Mouse (Mus musculus) heart, embryonic 12.5 days (tissue): Measurements from ENCODE around the gene BC080695. TPM values are rescaled to one million over a fixed set of nuclear protein-coding genes. Genes with fewer than 3 reads are reported as not detected.
"Not testable (repeated sequence)": the region's sequence is repeated elsewhere in the genome, so short reads cannot be mapped to it uniquely, and the experiment has no call there.

ENCODE experiments used
- ATAC-seq: fragments of 200-750 bp; cut with Nextera tagmentation; 2 replicates; pipeline ENCODE4 v1.8.0; 2017; ENCODE audit warnings: moderate TSS enrichment, moderate library complexity; ENCODE audit not compliant: insufficient number of reproducible peaks, low FRiP score
- H3K27ac ChIP-seq: fragments of 300-500 bp; sonication (generic); 2 replicates; pipeline ENCODE4 v1.5.1; 2016; ENCODE audit warnings: mild to moderate bottlenecking, moderate library complexity; ENCODE audit not compliant: poor library complexity, severe bottlenecking
- H3K27me3 ChIP-seq: fragments of 300-500 bp; sonication (generic); replicated peaks from 2 replicates; pipeline ENCODE4 v1.6.1; 2016; ENCODE audit warnings: mild to moderate bottlenecking, moderate library complexity
- H3K36me3 ChIP-seq: fragments of 300-500 bp; sonication (generic); 2 replicates; pipeline ENCODE4 v1.6.1; 2016; ENCODE audit warnings: mild to moderate bottlenecking, moderate library complexity
- H3K4me1 ChIP-seq: fragments of 300-500 bp; sonication (generic); replicated peaks from 2 replicates; pipeline ENCODE4 v1.6.1; 2016; ENCODE audit warnings: mild to moderate bottlenecking
- H3K4me2 ChIP-seq: fragments of 300-500 bp; sonication (generic); 2 replicates; pipeline ENCODE4 v1.6.1; 2016; ENCODE audit warnings: mild to moderate bottlenecking, moderate library complexity
- H3K4me3 ChIP-seq: fragments of 300-500 bp; sonication (generic); 2 replicates; pipeline ENCODE4 v1.5.1; 2016; ENCODE audit warnings: mild to moderate bottlenecking
- H3K9ac ChIP-seq: fragments of 300-500 bp; sonication (generic); 2 replicates; pipeline ENCODE4 v1.6.1; 2016; ENCODE audit warnings: mild to moderate bottlenecking, moderate library complexity
- H3K9me3 ChIP-seq: fragments of 300-500 bp; sonication (generic); replicated peaks from 2 replicates; pipeline ENCODE4 v1.6.1; 2016; ENCODE audit warnings: mild to moderate bottlenecking, moderate library complexity
- WGBS: fragments of 180-500 bp; shearing (Covaris S2); methylation state at CpG from one replicate; pipeline ENCODE4 v1.1.7; 2016; 5-methylcytosine and 5-hydroxymethylcytosine counted together
- polyA plus RNA-seq: library from polyadenylated mRNA; unstranded; fragments of >200 nt; fragmentation: Nextera tagmentation; extraction: Ambion mirVana; gene quantifications from 2 replicates; pipeline ENCODE4 v1.2.1, GENCODE M21; 2016

BC080695 gene
- not detected in 2 replicates for polyA plus RNA-seq

- H3K27me3 ChIP-seq, H3K4me3 ChIP-seq: not testable (repeated sequence)
- no CpG with 5 or more reads among the region's 3 CpGs for WGBS
These were observed at the start of gene BC080695, which contains the start of gene Gm13057 for GRCm38 (mm10) chr4:143551400-143551799. TSS of gene BC080695 (plus strand) at chr4:143551700. TSS of gene Gm13057 (plus strand) at chr4:143551709.

GRCm38 (mm10) chr4:143511043-143511442, 40.5 kb upstream of the BC080695 start, which contains the start of gene Gm13043:
TSS of gene Gm13043 (plus strand) at chr4:143511343.
- H3K9ac ChIP-seq: no peak within 1 kb of the TSS
- H3K9me3 ChIP-seq: 0 out of 2 replicates have a peak, but pooled peaks cover 3% of the 10 kb centered on the region
- ATAC-seq: no peak
- H3K4me2 ChIP-seq: no peak within 1 kb of the TSS
- no peak within 1 kb of the TSS for H3K27ac ChIP-seq
- WGBS: 72% methylated on average over 3 of the region's 3 CpGs
- H3K4me3 ChIP-seq: no peak within 1 kb of the TSS
- no peaks in the 10 kb centered on the region for H3K4me1 ChIP-seq
- no peaks in the 10 kb centered on the region for H3K27me3 ChIP-seq
- no peaks in the 10 kb centered on the region for H3K36me3 ChIP-seq

More at GRCm38 (mm10) chr4:143551400-143551799, at the start of gene BC080695, which contains the start of gene Gm13057:
- H3K9me3 ChIP-seq, H3K27ac ChIP-seq, H3K36me3 ChIP-seq, H3K9ac ChIP-seq, H3K4me1 ChIP-seq, H3K4me2 ChIP-seq, ATAC-seq: not testable (repeated sequence)

- not testable (repeated sequence) for H3K27ac ChIP-seq, H3K36me3 ChIP-seq, H3K9me3 ChIP-seq, H3K9ac ChIP-seq, H3K27me3 ChIP-seq, H3K4me2 ChIP-seq, H3K4me1 ChIP-seq, ATAC-seq, H3K4me3 ChIP-seq
- no CpG with 5 or more reads among the region's 3 CpGs for WGBS
These were observed 15.8 kb upstream of the BC080695 start, which contains the start of gene Gm13040 for GRCm38 (mm10) chr4:143535654-143536053. TSS of gene Gm13040 (plus strand) at chr4:143535954.

- H3K27me3 ChIP-seq, H3K4me1 ChIP-seq, H3K36me3 ChIP-seq, H3K27ac ChIP-seq, H3K4me2 ChIP-seq, H3K4me3 ChIP-seq, ATAC-seq, H3K9ac ChIP-seq: not testable (repeated sequence)
- 81% methylated on average over 9 of the region's 9 CpGs for WGBS
- peaks cover 11% of the 10 kb centered on the region for H3K9me3 ChIP-seq
These were observed 60.4 kb downstream of the BC080695 start for GRCm38 (mm10) chr4:143611927-143612326.

DNA sequence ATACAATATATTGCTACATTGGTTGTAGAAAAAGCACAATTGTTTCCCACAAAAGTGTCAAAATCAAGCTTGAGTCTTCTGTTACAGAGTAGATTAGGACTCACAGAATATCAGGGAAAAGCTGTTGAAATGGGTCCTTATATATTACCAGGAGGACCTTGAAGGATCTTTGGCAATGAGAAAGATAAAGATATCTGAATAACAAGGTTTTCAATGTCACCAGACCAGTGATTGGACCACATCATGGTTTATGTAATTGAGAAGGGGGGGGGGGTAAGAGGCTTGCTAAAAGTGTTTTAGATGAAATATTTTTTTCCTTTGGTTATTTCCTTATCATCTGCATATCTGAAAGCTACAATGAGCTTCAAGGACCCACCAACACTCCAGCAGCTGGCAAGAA, 63.2 kb downstream of the BC080695 start, which contains the start of gene Gm13083:
Gene Gm13083 (plus strand): TSS at position 301 of the 400 bp plus-strand sequence.
- peaks cover 19% of the 10 kb centered on the region for H3K9me3 ChIP-seq
- not testable (repeated sequence) for H3K4me1 ChIP-seq, H3K4me2 ChIP-seq, H3K27ac ChIP-seq, H3K36me3 ChIP-seq, H3K27me3 ChIP-seq, ATAC-seq, H3K9ac ChIP-seq, H3K4me3 ChIP-seq

- not testable (repeated sequence) for H3K27me3 ChIP-seq, H3K9ac ChIP-seq, H3K36me3 ChIP-seq, ATAC-seq, H3K4me2 ChIP-seq, H3K4me3 ChIP-seq, H3K27ac ChIP-seq, H3K4me1 ChIP-seq
- 71% methylated on average over 4 of the region's 4 CpGs for WGBS
- peaks cover 17% of the 10 kb centered on the region for H3K9me3 ChIP-seq
These were observed 66.6 kb downstream of the BC080695 start for GRCm38 (mm10) chr4:143618101-143618500.

Other genes starting within 250 kb of the BC080695 start
- gene Lrrc38, start 201.9 kb upstream of the BC080695 start, polyA plus RNA-seq: 0.08 TPM in 1 of 2 replicates, not detected in the other
- gene Pramel1, start 157.3 kb upstream of the BC080695 start, polyA plus RNA-seq: not detected in 2 replicates
- gene Pramef8, start 139.3 kb upstream of the BC080695 start, polyA plus RNA-seq: 13.6 and 13.8 TPM in 2 replicates
- gene Oog4, start 101.4 kb upstream of the BC080695 start, polyA plus RNA-seq: not detected in 2 replicates
- not detected in 2 replicates for gene Gm13043, start 40.4 kb upstream of the BC080695 start, polyA plus RNA-seq
- gene Gm13040, start 15.7 kb upstream of the BC080695 start, polyA plus RNA-seq: not detected in 2 replicates
- not detected in 2 replicates for gene Gm13057, start within 50 bp of the BC080695 start, polyA plus RNA-seq
- gene Gm13083, start 63.3 kb downstream of the BC080695 start, polyA plus RNA-seq: not detected in 2 replicates
- not detected in 2 replicates for gene Gm13088, start 105.5 kb downstream of the BC080695 start, polyA plus RNA-seq
- not detected in 2 replicates for gene Gm13089, start 151.0 kb downstream of the BC080695 start, polyA plus RNA-seq
- gene Gm13078, start 167.8 kb downstream of the BC080695 start, polyA plus RNA-seq: not detected in 2 replicates
- not detected in 2 replicates for gene Gm13023, start 237.7 kb downstream of the BC080695 start, polyA plus RNA-seq